Comparison of ENCODE assay signal across 17 mouse cellular contexts in the genomic region with DNA sequence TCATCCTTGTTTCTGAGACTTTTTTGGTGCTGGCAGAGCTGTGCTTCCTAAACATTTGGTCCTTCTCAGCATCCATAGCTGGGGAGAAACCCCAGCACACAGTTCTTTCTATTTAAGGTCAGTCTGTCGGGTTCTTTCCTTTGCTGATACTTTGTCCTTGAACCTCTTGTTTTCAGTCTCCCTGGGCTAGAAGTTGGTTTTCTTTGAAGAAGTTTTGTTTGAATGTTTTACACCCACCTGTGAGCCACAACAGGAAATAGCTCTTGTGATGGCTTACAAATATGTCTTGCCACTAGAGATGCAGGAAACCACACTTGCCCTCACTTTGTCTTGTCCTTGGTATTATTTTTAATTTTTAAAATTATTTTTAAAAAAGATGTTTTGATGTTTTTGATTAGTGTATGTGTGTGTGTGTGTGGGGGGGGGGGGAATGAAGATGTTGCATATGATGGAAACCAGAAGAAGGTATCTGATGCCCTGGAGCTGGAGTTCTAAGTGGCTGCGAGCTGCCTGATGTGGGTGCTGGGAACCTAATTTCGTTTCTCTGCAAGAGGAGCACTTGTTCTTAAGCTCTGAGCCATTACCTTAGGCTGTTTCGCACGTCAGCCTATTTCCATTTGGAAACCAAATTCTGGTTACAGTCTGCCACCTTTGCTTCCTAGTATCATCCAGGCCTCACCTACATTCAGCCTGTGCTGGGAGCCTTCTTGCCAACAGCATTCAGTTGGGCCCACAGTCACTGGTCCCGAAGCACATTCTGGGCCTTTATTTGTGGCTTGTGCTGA. TPM values are rescaled to one million over a fixed set of nuclear protein-coding genes. Genes with fewer than 3 reads are reported as not detected.
DNase-seq lines count a peak whose midpoint lies in the region; ATAC-seq and TF ChIP-seq lines count a peak whose summit lies in the region.
"Had no signal": no experiment of that assay in that cellular context is flagged by ENCODE, and none has a peak within 500 bp of the region (broad histone marks: within the 10 kb centered on the region; RNA-seq: fewer than 3 reads in every experiment).

No protein-coding gene starts in this region.

- ATAC-seq in forebrain, embryonic 13.5 days, result no peak
- ATAC-seq: forebrain, embryonic 16.5 days; midbrain, embryonic 13.5 days had no signal

- no peak for TF ChIP-seq POLR2A in spleen, adult 2 months (IDR thresholded peaks at IDR 0.05; ENCODE audit: low read depth, low read length)

- peaks cover 42% of the 10 kb centered on the region; the same call in 1 of the 2 replicates for H3K4me1 ChIP-seq in spleen, adult 2 months (ENCODE audit: control insufficient read depth, insufficient read depth, insufficient read length)
- peaks cover 71% of the 10 kb centered on the region for H3K4me1 ChIP-seq in E14TG2a.4 (replicated peaks; ENCODE audit: low read depth, low read length)
- H3K4me1 ChIP-seq in forebrain, embryonic 13.5 days, result peaks cover 18% of the 10 kb centered on the region

- no peak overlapping the region for H3K4me2 ChIP-seq in forebrain, embryonic 13.5 days
- H3K4me2 ChIP-seq: heart, embryonic 11.5 days; lung, embryonic 15.5 days; midbrain, embryonic 13.5 days; stomach, embryonic 15.5 days had no signal

- no peaks in the 10 kb centered on the region for H3K36me3 ChIP-seq in spleen, adult 2 months (ENCODE audit: control insufficient read depth, insufficient read depth, low read length)
- H3K36me3 ChIP-seq in E14TG2a.4 (ENCODE audit: insufficient read depth, low read length), result peaks cover 20% of the 10 kb centered on the region
- H3K36me3 ChIP-seq in forebrain, embryonic 13.5 days (ENCODE audit: poor library complexity, severe bottlenecking), result no peaks in the 10 kb centered on the region
- H3K36me3 ChIP-seq: lung, embryonic 15.5 days; midbrain, embryonic 13.5 days; stomach, embryonic 15.5 days had no signal

- TF ChIP-seq CTCF in spleen, adult 2 months (IDR thresholded peaks at IDR 0.05; ENCODE audit: extremely low read depth, insufficient read depth, insufficient read length, insufficient replicate concordance), result no peak
- no peak for TF ChIP-seq CTCF in E14TG2a.4 (conservative IDR thresholded peaks at IDR 0.05; ENCODE audit: low read length)

- DNase-seq in spleen, adult 2 months (ENCODE audit: low read depth in 1 of 2, low spot score in 2 of 2), result no peak
- no peak for DNase-seq in spleen, postnatal 14 days (ENCODE audit: low spot score in 2 of 2)
- DNase-seq in naive thymus-derived CD4-positive, alpha-beta T cell, adult 2 months (ENCODE audit: low read depth), result peak; percentile 85
- peak; percentile 42 for DNase-seq in thymus, postnatal 4 days
- no peak for DNase-seq in urinary bladder, postnatal 36 days (ENCODE audit: low spot score in 2 of 2)
- DNase-seq: adrenal gland, adult 8-10 months; cerebellum, postnatal 10 days; heart, postnatal 4 days; liver had no signal

- H3K4me3 ChIP-seq in spleen, adult 2 months (ENCODE audit: extremely low read depth, insufficient read depth, insufficient read length), result no peak overlapping the region
- 0 out of 2 replicates have a peak overlapping the region, but pooled peaks have one; percentile 13 for H3K4me3 ChIP-seq in E14TG2a.4 (replicated peaks; ENCODE audit: low read length)
- H3K4me3 ChIP-seq in forebrain, embryonic 13.5 days, result no peak overlapping the region
- H3K4me3 ChIP-seq: lung, embryonic 15.5 days; midbrain, embryonic 13.5 days; myocyte; stomach, embryonic 15.5 days had no signal

- peak overlapping the region; percentile 93 for H3K27ac ChIP-seq in spleen, adult 2 months (ENCODE audit: insufficient read depth, low read length)
- no peak overlapping the region for H3K27ac ChIP-seq in forebrain, embryonic 13.5 days
- H3K27ac ChIP-seq: lung, embryonic 15.5 days; midbrain, embryonic 13.5 days; stomach, embryonic 15.5 days had no signal

- no peaks in the 10 kb centered on the region for H3K27me3 ChIP-seq in spleen, adult 2 months (ENCODE audit: control insufficient read depth, insufficient read depth, low read length)
- H3K27me3 ChIP-seq in E14TG2a.4 (ENCODE audit: insufficient read depth, low read length), result no peaks in the 10 kb centered on the region
- H3K27me3 ChIP-seq in forebrain, embryonic 13.5 days, result no peaks in the 10 kb centered on the region
- H3K27me3 ChIP-seq: lung, embryonic 15.5 days; midbrain, embryonic 13.5 days; stomach, embryonic 15.5 days had no signal

- 64% methylated on average over 6 of the region's 6 CpGs for WGBS in spleen, adult 2 months
- WGBS in forebrain, embryonic 13.5 days, result 89% methylated on average over 6 of the region's 6 CpGs

- H3K9me3 ChIP-seq in E14TG2a.4 (ENCODE audit: low read length), result no peaks in the 10 kb centered on the region
- no peaks in the 10 kb centered on the region for H3K9me3 ChIP-seq in forebrain, embryonic 13.5 days (replicated peaks)
- H3K9me3 ChIP-seq: lung, embryonic 15.5 days; midbrain, embryonic 13.5 days; stomach, embryonic 15.5 days had no signal

- no peak overlapping the region for H3K9ac ChIP-seq in forebrain, embryonic 13.5 days
- H3K9ac ChIP-seq: lung, embryonic 15.5 days; midbrain, embryonic 13.5 days; stomach, embryonic 15.5 days had no signal

RNA-seq across cellular contexts. Expression of a gene that starts 2.0 kb away (rescaled TPM):
- polyA plus RNA-seq in spleen, adult 2 months (2012; rRNA removed), result 325 and 338 TPM in 2 replicates
- 171 and 189 TPM in 2 replicates for polyA plus RNA-seq in forebrain, embryonic 13.5 days (2015; fragmentation: Nextera tagmentation; extraction: Ambion mirVana)

RNA-seq across cellular contexts. Expression of a gene that starts 26.9 kb away (rescaled TPM):
- 41.6 and 48.4 TPM in 2 replicates for polyA plus RNA-seq in spleen, adult 2 months (2012; rRNA removed)
- polyA plus RNA-seq in forebrain, embryonic 13.5 days (2015; fragmentation: Nextera tagmentation; extraction: Ambion mirVana), result 1.1 and 1.3 TPM in 2 replicates

RNA-seq across cellular contexts. Expression of a gene that starts 38.6 kb away (rescaled TPM):
- polyA plus RNA-seq in spleen, adult 2 months (2012; rRNA removed), result 22.1 and 26.8 TPM in 2 replicates
- polyA plus RNA-seq in forebrain, embryonic 13.5 days (2015; fragmentation: Nextera tagmentation; extraction: Ambion mirVana), result not detected in 2 replicates
- polyA plus RNA-seq: forebrain, embryonic 16.5 days; myocyte had no signal

Comparison
In these comparisons a context has a peak if more than half of its experiments do, and no peak if none do; other contexts are left out.
1. DNase-seq: peak in naive thymus-derived CD4-positive, alpha-beta T cell, adult 2 months (single experiment) and thymus, postnatal 4 days (single experiment); none in spleen, adult 2 months (0 of 2), spleen, postnatal 14 days (0 of 2) and urinary bladder, postnatal 36 days (0 of 2).
2. RNA of a gene that starts 26.9 kb away (polyA plus RNA-seq): 41.6 to 48.4 TPM in spleen, adult 2 months; 1.1 to 1.3 TPM in forebrain, embryonic 13.5 days; every median in the first group is over 10 times any median in the second.
3. RNA of a gene that starts 38.6 kb away (polyA plus RNA-seq): 22.1 to 26.8 TPM in spleen, adult 2 months; not detected in forebrain, embryonic 13.5 days; every median in the first group is over 10 times any median in the second.